Mouse (Mus musculus) c-Kit-positive CD71-positive TER-119-negative erythroid progenitor cells, embryonic 14.5 days (primary cell): ENCODE results near the gene Smoc1.

ENCODE experiments used
- DNase-seq: peaks from one replicate; pipeline ENCODE4 v3.0.0-alpha.2; 2013; ENCODE audit warnings: low read depth

Gene Smoc1

DNA sequence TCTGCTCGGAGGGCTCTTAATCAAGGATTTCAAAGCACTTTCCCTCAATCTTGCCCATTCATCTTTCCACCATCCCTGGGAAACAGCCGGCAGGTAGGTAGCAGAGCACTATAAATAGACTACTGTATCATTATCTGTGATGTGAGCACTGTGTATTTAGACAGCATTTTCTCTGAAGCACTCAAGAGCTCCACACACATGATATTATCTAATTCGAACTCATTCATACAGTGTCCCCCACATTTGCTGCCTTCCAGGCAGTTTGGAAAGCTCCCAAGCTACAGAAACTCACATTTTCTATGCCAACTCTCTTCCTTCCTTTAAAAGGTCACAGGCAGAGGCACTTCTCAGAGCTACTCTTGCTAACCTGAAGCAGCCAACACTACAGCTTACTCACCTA is 200.0 kb downstream of the Smoc1 start:
- DNase-seq: no peak

DNA sequence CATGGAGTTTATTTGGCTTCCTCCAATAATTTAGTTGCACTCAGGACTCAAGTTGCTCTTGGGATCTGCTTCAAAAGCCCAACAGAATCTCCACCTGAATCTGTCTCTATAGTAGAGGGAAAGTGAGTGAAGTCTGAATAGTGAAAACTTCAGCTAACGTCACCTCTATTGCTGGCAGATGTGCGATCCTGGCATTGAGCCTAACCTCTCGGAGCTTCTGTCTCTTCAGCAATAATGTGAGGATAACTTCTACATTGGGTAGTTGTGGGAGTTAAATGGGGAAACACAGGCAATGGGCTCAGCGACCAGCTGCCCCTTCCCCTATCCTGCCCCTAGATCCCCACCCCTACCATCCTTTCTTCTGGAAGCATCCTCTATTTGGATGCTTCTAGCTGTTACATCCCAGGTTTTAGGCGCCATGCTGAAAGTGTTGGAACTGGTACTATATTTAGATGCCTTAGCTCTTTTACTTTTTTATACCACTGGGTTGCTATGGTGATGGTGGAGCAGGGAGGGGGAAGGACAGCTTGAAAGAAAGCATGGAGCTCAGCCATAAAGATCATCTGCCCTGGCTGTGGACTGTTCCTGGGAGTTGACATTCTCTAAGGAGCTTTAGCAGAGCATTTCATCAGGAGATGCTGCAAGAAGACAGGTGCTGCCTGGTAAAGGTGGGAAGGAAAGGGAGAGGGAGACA is 201.3 kb downstream of the Smoc1 start:
- DNase-seq: no peak

DNA sequence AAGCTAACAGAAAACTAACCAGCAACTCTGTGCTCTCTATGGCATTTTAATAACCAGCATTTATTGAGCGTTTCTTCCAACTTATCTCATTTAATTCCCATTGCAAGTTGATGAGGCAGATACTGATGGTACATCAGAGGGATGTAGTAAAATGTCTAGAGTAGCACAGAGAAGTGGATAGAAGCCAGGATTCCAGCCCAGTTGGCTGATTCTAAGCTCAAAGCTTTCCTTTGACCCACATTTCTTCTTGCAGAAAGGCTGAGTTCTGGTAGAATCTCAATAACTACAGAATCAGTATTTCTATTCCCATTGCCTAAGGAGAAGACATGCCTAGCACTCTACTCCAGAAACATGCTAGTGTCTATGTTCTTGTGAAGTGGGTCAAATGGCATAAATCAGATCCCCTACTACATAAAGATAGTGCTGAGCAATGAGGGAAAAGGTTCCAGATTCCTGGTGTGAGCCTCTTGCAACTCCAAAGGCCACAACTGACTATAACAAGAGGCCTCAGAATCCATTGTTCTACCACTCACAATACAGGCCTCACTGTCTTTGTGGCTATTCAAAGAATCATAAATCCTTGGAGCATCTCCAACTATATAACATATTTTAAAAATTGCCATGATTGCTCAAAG is 207.3 kb downstream of the Smoc1 start:
- no peak for DNase-seq

DNA sequence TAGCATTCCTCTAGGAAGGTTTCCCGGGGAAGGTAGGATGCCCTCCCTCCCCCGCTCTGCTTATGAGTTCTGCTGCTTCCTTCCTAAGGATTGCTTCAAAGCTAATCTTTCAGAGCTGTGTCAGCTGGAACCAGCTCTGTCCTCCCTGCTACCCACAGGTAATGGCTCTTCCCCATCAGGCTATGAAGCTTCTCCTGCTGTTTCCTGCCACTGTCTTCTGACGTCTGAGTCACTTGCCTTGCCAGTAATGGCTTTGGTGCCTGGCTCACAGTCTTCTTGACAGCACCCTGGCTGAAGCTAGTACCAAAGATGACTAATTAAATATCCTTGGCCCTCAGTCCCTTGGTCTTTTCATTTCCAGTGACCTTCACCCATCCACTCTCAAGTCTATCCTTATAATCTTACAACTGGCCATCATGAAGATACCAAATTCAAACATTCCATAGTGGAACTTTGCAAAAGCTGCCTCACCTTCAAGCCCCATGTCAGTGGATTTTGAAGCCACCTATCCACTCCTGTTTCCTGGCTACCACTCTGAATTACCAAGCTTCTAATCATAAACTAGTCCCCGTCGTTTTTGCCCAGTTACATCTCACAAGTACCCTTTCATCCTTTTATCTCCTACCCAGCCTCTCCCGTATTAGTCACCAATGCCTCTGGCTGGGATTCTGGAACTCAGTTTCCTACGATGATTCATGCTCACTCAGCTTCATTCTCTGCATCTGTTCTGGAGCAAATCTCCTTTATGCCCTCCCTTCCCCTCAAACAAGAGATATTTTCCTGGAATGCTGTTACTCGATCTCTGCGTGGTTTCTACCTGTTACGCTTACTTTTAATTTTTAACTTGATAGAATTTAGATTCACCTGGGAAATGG is 209.1 kb downstream of the Smoc1 start:
- DNase-seq: no peak
